Mouse (Mus musculus) lung, embryonic 16.5 days (tissue): ENCODE results near the gene Ppm1e. TPM values are rescaled to one million over a fixed set of nuclear protein-coding genes. Genes with fewer than 3 reads are reported as not detected.
A peak's percentile ranks its signal among the peaks of the same experiment; 100 is the strongest.

Experiments
- ATAC-seq: fragments of 200-750 bp; cut with Nextera tagmentation; 2 replicates; pipeline ENCODE4 v1.8.0; 2017; ENCODE audit warnings: low read depth, mild to moderate bottlenecking, moderate library complexity
- H3K27ac ChIP-seq: fragments of 300-500 bp; sonication (generic); 2 replicates; pipeline ENCODE4 v1.5.1; 2014; ENCODE audit warnings: mild to moderate bottlenecking, control low read depth, low read length
- H3K27me3 ChIP-seq: fragments of 300-500 bp; sonication (generic); 2 replicates; pipeline ENCODE4 v1.6.1; 2014; ENCODE audit warnings: low read depth, low read length, mixed read lengths; ENCODE audit not compliant: control insufficient read depth, insufficient read depth
- H3K36me3 ChIP-seq: fragments of 300-500 bp; sonication (generic); 2 replicates; pipeline ENCODE4 v1.6.1; 2014; ENCODE audit warnings: low read length; ENCODE audit not compliant: control insufficient read depth, insufficient read depth
- H3K4me1 ChIP-seq: fragments of 300-500 bp; sonication (generic); replicated peaks from 2 replicates; pipeline ENCODE4 v1.6.1; 2014; ENCODE audit warnings: low read length, mixed read lengths; ENCODE audit not compliant: control insufficient read depth, insufficient read depth
- H3K4me2 ChIP-seq: fragments of 300-500 bp; sonication (generic); 2 replicates; pipeline ENCODE4 v1.6.1; 2014; ENCODE audit warnings: low read depth, low read length, control low read depth
- H3K4me3 ChIP-seq: fragments of 300-500 bp; sonication (generic); 2 replicates; pipeline ENCODE4 v1.5.1; 2014; ENCODE audit warnings: mild to moderate bottlenecking, low read length, control low read depth
- H3K9ac ChIP-seq: fragments of 300-500 bp; sonication (generic); 2 replicates; pipeline ENCODE4 v1.6.1; 2014; ENCODE audit warnings: low read length, control low read depth
- H3K9me3 ChIP-seq: fragments of 300-500 bp; sonication (generic); 2 replicates; pipeline ENCODE4 v1.6.1; 2016; ENCODE audit warnings: low read length; ENCODE audit not compliant: control insufficient read depth
- WGBS: fragments of 180-500 bp; shearing (Covaris S2); extraction: QIAGEN DNeasy Blood & Tissue Kit; methylation state at CpG from one replicate; pipeline ENCODE4 v1.1.7; 2014; 5-methylcytosine and 5-hydroxymethylcytosine counted together
- polyA plus RNA-seq: library from polyadenylated mRNA; unstranded; fragments of >200 nt; fragmentation: Nextera tagmentation; extraction: Ambion mirVana; gene quantifications from 2 replicates; pipeline ENCODE4 v1.2.1, GENCODE M21; 2015

Gene Ppm1e
- polyA plus RNA-seq, 1 experiment from 2014 or later = 2.0 TPM

DNA sequence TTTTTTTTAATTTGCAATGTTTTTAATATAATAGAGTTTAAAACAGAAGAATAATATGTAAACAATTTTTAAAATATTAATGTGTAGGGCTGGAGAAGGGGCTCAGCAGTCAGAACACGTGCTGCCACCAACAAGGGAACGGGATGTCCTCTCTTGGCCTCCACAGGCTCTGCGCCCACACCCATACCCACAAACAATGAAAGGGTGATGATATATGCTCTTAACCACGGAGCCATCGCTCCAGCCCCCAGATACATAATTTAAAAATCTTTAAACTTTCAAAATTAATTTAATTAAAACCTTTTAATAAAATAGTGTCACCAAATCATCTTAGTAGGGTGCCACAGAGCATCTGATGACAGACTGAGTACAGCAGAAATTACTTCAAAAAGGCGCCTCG lies 8.2 kb upstream of the Ppm1e start:
- Histone ChIP-seq H3K27me3 (no peaks in the 10 kb centered on the region), H3K27ac (no peak overlapping the region), H3K4me3 (no peak overlapping the region), H3K4me1 (no peaks in the 10 kb centered on the region), H3K36me3 (no peaks in the 10 kb centered on the region), H3K4me2 (no peak overlapping the region), H3K9ac (no peak overlapping the region), H3K9me3 (no peaks in the 10 kb centered on the region)
- no peak for ATAC-seq
- WGBS = 79% methylated on average over 7 of the region's 7 CpGs

DNA sequence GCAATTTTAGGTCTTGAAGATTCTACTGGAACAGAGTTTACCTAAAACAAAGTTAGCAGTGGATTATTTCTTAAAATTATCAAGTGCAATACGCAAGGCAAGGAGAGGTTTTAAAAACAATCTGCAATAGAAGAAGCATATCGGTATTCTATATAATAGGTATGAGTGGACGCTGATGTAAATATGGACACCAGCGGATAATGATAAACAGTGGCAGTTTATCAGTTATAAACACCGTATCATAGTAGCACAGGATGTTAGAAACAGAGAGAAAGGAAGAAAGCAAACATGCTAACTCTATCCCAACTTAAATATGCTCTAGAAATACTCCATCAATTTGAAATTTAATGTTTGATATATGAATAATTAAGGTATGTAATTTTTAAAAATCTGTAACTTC lies 6.3 kb upstream of the Ppm1e start:
- no peaks in the 10 kb centered on the region for H3K9me3 ChIP-seq
- WGBS = 78% methylated on average over 5 of the region's 5 CpGs
- H3K4me2 ChIP-seq = no peak overlapping the region
- ATAC-seq = no peak
- H3K27me3 ChIP-seq = peaks cover 2% of the 10 kb centered on the region; the same call in 1 of the 2 replicates
- H3K9ac ChIP-seq = no peak overlapping the region
- H3K4me3 ChIP-seq = no peak overlapping the region
- no peak overlapping the region for H3K27ac ChIP-seq
- no peaks in the 10 kb centered on the region for H3K4me1 ChIP-seq
- H3K36me3 ChIP-seq = no peaks in the 10 kb centered on the region

DNA sequence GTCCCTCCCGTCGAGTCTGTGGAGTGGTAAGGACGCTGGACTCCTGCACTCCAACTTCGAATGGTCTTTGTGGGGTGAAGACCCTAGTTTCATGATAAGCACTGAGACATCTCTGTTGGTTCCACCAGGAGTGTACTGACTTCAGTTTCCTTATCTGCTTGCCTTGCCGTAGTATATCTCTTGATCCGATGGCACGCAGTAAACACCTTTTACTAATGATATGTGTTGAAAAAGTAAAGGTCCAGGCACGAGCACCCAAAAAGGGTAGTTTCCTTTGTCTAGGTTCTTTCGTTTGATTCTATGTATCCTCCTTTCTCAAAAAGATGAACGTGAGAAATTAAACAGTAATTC lies 414 bp upstream of the Ppm1e start:
- no peaks in the 10 kb centered on the region for H3K36me3 ChIP-seq
- H3K27me3 ChIP-seq = peaks cover 28% of the 10 kb centered on the region
- H3K4me2 ChIP-seq = peak overlapping the region; percentile 99
- H3K9me3 ChIP-seq = no peaks in the 10 kb centered on the region
- peak overlapping the region; percentile 75 for H3K4me3 ChIP-seq
- peak overlapping the region; percentile 57 for H3K9ac ChIP-seq
- H3K27ac ChIP-seq = no peak overlapping the region
- H3K4me1 ChIP-seq = peaks cover 10% of the 10 kb centered on the region; the same call in 1 of the 2 replicates
- WGBS = 12% methylated on average over 10 of the region's 10 CpGs
- ATAC-seq = no peak

DNA sequence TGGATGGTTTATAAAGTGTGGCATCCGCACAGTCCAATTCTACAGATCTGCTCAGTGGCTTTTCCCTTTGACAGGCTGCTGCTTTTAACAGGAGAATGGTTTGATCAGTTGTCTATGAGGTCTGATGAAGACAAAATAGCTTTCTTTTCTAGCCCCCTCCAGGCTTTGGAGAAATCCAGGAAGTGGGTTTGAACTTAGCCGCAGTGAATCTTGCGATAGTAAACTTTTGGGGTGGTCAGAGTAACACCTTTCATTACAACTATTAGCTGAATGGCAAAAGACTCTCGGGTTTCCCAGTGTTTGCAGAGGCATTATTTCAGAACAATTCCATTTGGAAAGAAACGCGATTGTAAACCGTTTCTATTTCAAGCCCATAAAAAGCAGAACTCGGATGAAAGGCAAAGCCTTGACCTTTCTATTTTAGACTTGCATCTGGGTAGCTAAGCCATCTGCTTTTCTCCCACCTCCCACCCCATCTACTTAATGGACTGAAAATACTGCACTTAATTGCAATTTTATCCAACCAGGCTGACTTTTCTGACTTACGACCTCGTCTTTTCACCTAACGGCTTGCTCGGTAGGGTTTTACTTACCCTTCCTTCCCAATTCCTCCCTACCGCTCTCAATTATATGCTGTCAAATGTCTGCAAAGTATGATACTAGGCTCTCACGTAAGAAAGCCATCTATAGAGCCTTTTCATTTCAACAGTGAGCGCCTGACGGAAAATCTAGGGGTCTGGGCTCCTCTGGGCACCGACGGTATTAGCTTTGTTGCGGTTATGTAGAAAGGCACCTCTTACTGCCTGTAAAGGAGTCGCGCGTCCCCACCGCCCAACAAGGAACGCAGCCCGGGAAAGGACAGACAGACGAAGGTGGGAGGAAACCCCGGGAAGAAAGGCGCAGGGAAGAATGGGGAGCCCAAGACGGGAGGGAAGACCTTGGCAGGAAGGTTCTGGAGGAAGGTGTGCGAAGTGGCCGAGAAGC lies 1.2 kb downstream of the Ppm1e start:
- Histone ChIP-seq H3K27me3 (peaks cover 28% of the 10 kb centered on the region), H3K36me3 (no peaks in the 10 kb centered on the region), H3K4me3 (peak overlapping the region; percentile 75), H3K4me1 (peaks cover 10% of the 10 kb centered on the region; the same call in 1 of the 2 replicates), H3K9me3 (no peaks in the 10 kb centered on the region), H3K4me2 (peak overlapping the region; percentile 99), H3K9ac (peak overlapping the region; percentile 57), H3K27ac (no peak overlapping the region)
- 7% methylated on average over 31 of the region's 31 CpGs for WGBS
- ATAC-seq = no peak

DNA sequence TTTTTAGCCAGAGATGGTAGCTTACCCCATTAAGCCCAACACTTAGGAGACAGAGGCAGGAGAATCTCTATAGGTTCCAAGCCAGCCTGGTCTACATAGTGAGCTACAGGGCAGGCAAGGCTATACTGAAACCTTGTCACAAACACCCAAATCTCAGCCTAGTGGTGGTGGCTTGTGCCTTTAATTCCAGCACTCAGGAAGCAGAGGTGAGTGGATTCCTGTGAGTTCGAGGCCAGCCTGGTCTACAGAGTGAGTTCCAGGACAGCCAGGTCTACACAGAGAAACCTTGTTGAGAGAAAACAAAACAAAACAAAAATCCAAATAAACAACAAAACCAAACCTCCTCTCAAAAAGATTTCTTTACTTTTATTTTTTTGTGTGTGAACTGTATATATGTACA lies 4.0 kb downstream of the Ppm1e start:
- Histone ChIP-seq H3K27ac (no peak overlapping the region), H3K36me3 (no peaks in the 10 kb centered on the region), H3K4me2 (no peak overlapping the region), H3K9ac (no peak overlapping the region), H3K4me1 (peaks cover 10% of the 10 kb centered on the region; the same call in 1 of the 2 replicates), H3K9me3 (no peaks in the 10 kb centered on the region), H3K27me3 (peaks cover 25% of the 10 kb centered on the region), H3K4me3 (no peak overlapping the region)
- WGBS = 87% methylated on average over 1 of the region's 1 CpGs
- no peak for ATAC-seq

DNA sequence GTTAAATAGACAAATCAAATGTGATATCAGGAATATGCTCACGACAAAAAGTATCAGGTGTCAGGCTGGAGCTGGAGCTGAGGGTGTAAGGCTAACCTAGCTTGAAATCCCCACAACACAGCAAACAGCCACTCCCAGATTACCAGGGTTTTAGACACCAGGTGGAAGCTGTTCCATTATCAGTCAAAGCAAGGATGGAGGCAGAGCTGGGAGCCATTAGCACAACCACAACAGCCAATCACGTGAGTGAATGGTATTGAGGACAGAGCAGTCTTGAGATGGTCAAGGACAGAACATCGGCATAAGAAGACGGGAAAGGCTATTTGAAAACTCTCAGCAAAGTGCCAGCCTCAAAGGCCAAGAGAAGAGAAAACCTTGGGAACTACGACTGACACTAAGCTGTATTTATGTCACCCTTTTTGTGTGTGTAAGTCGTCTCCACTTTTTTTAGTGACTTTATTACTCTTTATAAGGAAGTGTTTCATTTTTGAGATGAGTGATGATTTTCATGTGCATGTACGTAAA lies 5.1 kb downstream of the Ppm1e start:
- Histone ChIP-seq H3K9ac (no peak overlapping the region), H3K4me1 (peaks cover 10% of the 10 kb centered on the region; the same call in 1 of the 2 replicates), H3K27me3 (peaks cover 14% of the 10 kb centered on the region), H3K4me3 (no peak overlapping the region), H3K9me3 (no peaks in the 10 kb centered on the region), H3K36me3 (no peaks in the 10 kb centered on the region), H3K27ac (no peak overlapping the region), H3K4me2 (no peak overlapping the region)
- WGBS = 73% methylated on average over 7 of the region's 7 CpGs
- ATAC-seq = no peak

DNA sequence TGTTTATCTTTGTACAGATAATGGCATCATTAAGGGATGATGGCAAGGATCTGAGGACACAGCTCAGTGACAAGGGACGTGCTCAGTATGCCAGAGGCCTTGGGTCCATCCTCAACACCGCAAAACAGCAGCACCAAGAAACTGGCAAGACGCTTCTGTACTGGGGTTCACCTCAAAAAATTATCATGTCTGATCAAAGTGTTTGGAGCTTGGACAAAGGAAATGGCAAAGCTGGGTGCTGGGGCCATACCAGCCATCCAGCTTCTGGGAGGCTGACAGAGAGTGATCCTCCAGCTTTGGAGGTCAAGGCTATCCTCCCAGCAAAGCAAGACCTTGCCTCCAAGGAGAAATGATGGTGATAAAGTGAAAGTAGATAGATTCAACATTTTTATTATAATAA lies 32.4 kb downstream of the Ppm1e start:
- WGBS = 66% methylated on average over 3 of the region's 3 CpGs
- H3K27ac ChIP-seq = no peak overlapping the region

DNA sequence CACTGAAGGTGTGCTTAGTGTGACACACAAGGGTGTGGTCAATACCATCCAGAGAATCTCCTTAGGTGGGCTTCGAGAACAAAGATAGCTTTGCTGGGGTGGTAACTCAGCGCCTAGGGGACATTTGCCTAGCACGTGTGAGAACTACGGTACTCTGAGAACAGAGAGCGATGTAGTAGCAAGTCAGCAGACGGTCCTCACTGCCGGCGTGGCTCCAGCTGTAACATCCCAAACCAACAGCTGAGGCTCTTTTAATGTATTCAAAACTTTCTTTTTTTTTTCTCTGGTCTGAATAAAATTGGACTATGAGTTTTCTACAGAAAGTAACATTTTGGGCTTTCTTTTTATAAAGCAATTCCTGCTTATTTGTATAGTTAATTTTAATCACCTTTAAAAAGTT lies 36.3 kb downstream of the Ppm1e start:
- Histone ChIP-seq H3K27me3 (no peaks in the 10 kb centered on the region), H3K27ac (no peak overlapping the region), H3K9me3 (no peaks in the 10 kb centered on the region), H3K4me3 (no peak overlapping the region), H3K36me3 (no peaks in the 10 kb centered on the region), H3K4me2 (no peak overlapping the region), H3K4me1 (no peaks in the 10 kb centered on the region), H3K9ac (no peak overlapping the region)
- ATAC-seq = no peak
- 52% methylated on average over 8 of the region's 8 CpGs for WGBS

More for the DNA sequence above, 32.4 kb downstream of the Ppm1e start:
- Histone ChIP-seq H3K36me3 (no peaks in the 10 kb centered on the region), H3K4me1 (no peaks in the 10 kb centered on the region), H3K27me3 (no peaks in the 10 kb centered on the region), H3K4me3 (no peak overlapping the region), H3K9ac (no peak overlapping the region), H3K9me3 (no peaks in the 10 kb centered on the region), H3K4me2 (no peak overlapping the region)
- no peak for ATAC-seq

DNA sequence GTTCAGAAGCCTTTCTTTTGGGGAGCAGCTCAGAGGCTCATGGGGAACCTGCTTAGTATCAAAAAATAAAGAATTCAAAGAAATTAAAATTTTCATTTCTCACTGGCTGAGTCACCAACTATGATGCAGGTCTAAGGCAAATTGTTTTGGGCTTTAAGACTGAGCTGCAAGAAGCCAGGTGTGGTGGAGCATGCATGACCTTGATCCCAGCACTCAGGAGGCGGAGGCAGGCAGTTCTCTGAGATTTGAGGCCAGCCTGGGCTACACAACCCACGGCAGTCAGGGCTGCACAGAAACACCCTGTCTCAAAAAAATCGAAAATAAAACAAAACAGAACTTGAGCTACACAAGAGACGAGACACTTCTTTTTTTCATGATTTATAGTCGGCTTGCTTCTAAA lies 38.8 kb downstream of the Ppm1e start:
- Histone ChIP-seq H3K27ac (no peak overlapping the region), H3K4me2 (no peak overlapping the region), H3K27me3 (no peaks in the 10 kb centered on the region), H3K9me3 (no peaks in the 10 kb centered on the region), H3K9ac (no peak overlapping the region), H3K4me3 (no peak overlapping the region), H3K36me3 (no peaks in the 10 kb centered on the region), H3K4me1 (no peaks in the 10 kb centered on the region)
- 41% methylated on average over 5 of the region's 5 CpGs for WGBS
- ATAC-seq = no peak
